Mouse (Mus musculus): ENCODE results near the gene Cebpb.
A peak's percentile ranks its signal among the peaks of the same experiment; 100 is the strongest.

The Cebpb gene

GRCm38 (mm10) chr2:167691871-167692661 lies 3.4 kb downstream of the Cebpb start:
- DNase-seq (ENCODE audit: low spot score in 2 of 2), result no peak

- DNase-seq (ENCODE audit: low spot score in 2 of 2), result no peak
These were observed 4.1 kb downstream of the Cebpb start for GRCm38 (mm10) chr2:167692831-167693230.

- no peak for DNase-seq (ENCODE audit: low spot score in 2 of 2)
These were observed 4.8 kb downstream of the Cebpb start for GRCm38 (mm10) chr2:167693540-167693939.

GRCm38 (mm10) chr2:167694244-167694643 lies 5.5 kb downstream of the Cebpb start:
- DNase-seq (ENCODE audit: low spot score in 2 of 2), result no peak

- no peak for DNase-seq (ENCODE audit: low spot score in 2 of 2)
These were observed 6.2 kb downstream of the Cebpb start for GRCm38 (mm10) chr2:167694963-167695362.

- no peak for DNase-seq (ENCODE audit: low spot score in 2 of 2)
These were observed 6.8 kb downstream of the Cebpb start for GRCm38 (mm10) chr2:167695491-167695890.

- DNase-seq (ENCODE audit: low spot score in 2 of 2), result peak; percentile 72 to 74
These were observed 7.4 kb downstream of the Cebpb start for GRCm38 (mm10) chr2:167696143-167696542.

- peak; percentile 83 to 87 for DNase-seq (ENCODE audit: low spot score in 2 of 2)
These were observed 9.2 kb downstream of the Cebpb start for GRCm38 (mm10) chr2:167697902-167698301.

GRCm38 (mm10) chr2:167700018-167700417 lies 11.3 kb downstream of the Cebpb start:
- DNase-seq (ENCODE audit: low spot score in 2 of 2), result no peak

- no peak for DNase-seq (ENCODE audit: low spot score in 2 of 2)
These were observed 12.8 kb downstream of the Cebpb start for GRCm38 (mm10) chr2:167701472-167701871.

- DNase-seq (ENCODE audit: low spot score in 2 of 2), result no peak
These were observed 13.4 kb downstream of the Cebpb start for GRCm38 (mm10) chr2:167702126-167702525.

GRCm38 (mm10) chr2:167704409-167704808 lies 15.7 kb downstream of the Cebpb start:
- no peak for DNase-seq (ENCODE audit: low spot score in 2 of 2)

- DNase-seq (ENCODE audit: low spot score in 2 of 2), result no peak
These were observed 17.6 kb downstream of the Cebpb start for GRCm38 (mm10) chr2:167706183-167706939.

- no peak for DNase-seq (ENCODE audit: low spot score in 2 of 2)
These were observed 19.7 kb downstream of the Cebpb start for GRCm38 (mm10) chr2:167708373-167708772.

- DNase-seq (ENCODE audit: low spot score in 2 of 2), result no peak
These were observed 21.3 kb downstream of the Cebpb start for GRCm38 (mm10) chr2:167709969-167710368.

GRCm38 (mm10) chr2:167710574-167710973 lies 21.9 kb downstream of the Cebpb start:
- DNase-seq (ENCODE audit: low spot score in 2 of 2), result no peak

- peak; percentile 53 to 66 for DNase-seq (ENCODE audit: low spot score in 2 of 2)
These were observed 24.4 kb downstream of the Cebpb start for GRCm38 (mm10) chr2:167712872-167713821.

GRCm38 (mm10) chr2:167714298-167714697 lies 25.6 kb downstream of the Cebpb start:
- DNase-seq (ENCODE audit: low spot score in 2 of 2), result peak in 1 of 2 experiments; percentile 17

GRCm38 (mm10) chr2:167715008-167715407 lies 26.3 kb downstream of the Cebpb start:
- no peak for DNase-seq (ENCODE audit: low spot score in 2 of 2)

- DNase-seq (ENCODE audit: low spot score in 2 of 2), result no peak
These were observed 28.5 kb downstream of the Cebpb start for GRCm38 (mm10) chr2:167717208-167717607.

- no peak for DNase-seq (ENCODE audit: low spot score in 2 of 2)
These were observed 30.8 kb downstream of the Cebpb start for GRCm38 (mm10) chr2:167719520-167719919.
